Mouse (Mus musculus): ENCODE measurements around the gene Hoxd9.

GRCm38 (mm10) chr2:74703720-74704392 lies 6.3 kb downstream of the Hoxd9 start:
- TF ChIP-seq CTCF (IDR thresholded peaks at IDR 0.05; ENCODE audit: control insufficient read depth, insufficient read depth, insufficient read length) = no peak
- TF ChIP-seq CEBPB (IDR thresholded peaks at IDR 0.05; ENCODE audit: low read depth) = no peak
- TF ChIP-seq MYOD1 (IDR thresholded peaks at IDR 0.05; ENCODE audit: control insufficient read depth, insufficient read length, low read depth) = no peak

All from C2C12 (cell line).